Mouse (Mus musculus) natural killer cell, adult 2 months (primary cell): ENCODE measurements around the gene Tlk2.

Experiments
- DNase-seq, 2 experiments: peaks; one replicate each; pipeline ENCODE4 v3.0.0; 2022; ENCODE audit warnings: low spot score in 2 of 2

Tlk2 gene

DNA sequence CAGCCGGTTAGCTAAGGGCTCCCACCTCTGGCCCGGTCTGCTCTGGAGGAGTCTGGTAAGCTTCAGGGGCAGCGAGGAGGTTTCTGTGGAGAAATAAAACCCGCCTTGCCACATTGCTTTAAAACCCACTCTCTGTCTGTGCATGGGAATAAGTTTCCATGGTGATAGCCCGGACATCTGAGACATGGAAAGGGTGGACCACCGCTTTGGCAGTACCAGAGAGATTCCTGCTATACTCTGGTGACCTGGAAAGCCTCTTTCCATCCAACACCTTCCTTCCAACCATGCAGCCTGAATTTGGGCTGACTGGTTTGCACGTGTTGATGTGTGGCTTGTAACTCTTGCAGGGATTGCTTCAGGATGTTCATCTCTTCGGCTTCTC, 135.0 kb downstream of the Tlk2 start:
- no peak for DNase-seq

GRCm38 (mm10) chr11:105315296-105315695, 136.7 kb downstream of the Tlk2 start:
- no peak for DNase-seq

- no peak for DNase-seq
Measured at GRCm38 (mm10) chr11:105316121-105316520, 137.5 kb downstream of the Tlk2 start.

DNA sequence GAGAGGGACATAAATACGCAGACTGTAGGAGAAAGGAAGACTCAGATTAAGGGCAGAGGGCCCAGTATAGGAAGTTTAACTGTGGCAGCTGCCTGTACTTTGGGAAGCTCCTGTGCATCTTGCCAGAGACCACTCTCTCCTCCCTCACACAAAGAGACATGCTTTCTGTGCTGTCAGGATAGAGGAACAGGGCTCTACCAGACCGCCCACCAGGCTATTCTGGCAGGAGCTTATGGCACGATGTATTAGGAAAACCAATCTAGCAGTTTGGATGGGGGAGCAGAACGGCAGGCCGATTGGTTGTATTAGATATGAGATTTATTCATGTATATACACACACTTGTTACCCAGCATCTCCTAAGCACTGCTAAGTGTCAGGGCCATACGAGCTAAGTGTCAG, 139.2 kb downstream of the Tlk2 start:
- DNase-seq, result no peak

- DNase-seq, result no peak
Measured at GRCm38 (mm10) chr11:105321090-105321489, 142.5 kb downstream of the Tlk2 start.

DNA sequence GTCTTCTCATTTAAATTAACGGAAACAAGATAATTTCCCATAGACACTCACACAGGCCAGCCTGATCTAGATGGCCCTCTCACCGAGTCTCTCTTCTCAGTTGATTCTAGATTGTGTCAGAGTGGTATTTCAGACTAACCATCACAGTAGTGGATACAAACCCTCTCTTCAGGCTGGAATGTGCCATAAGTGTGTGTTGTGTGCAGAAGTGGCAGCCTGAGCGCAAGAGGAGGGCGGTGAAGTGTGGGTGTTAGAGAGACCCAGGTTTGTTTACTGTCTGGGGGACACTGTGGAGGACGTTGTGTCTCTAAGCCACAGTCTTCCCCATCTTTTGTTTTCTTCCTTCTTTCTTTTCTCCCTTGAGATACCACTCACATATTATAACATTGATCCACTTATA, 144.9 kb downstream of the Tlk2 start:
- no peak for DNase-seq

DNA sequence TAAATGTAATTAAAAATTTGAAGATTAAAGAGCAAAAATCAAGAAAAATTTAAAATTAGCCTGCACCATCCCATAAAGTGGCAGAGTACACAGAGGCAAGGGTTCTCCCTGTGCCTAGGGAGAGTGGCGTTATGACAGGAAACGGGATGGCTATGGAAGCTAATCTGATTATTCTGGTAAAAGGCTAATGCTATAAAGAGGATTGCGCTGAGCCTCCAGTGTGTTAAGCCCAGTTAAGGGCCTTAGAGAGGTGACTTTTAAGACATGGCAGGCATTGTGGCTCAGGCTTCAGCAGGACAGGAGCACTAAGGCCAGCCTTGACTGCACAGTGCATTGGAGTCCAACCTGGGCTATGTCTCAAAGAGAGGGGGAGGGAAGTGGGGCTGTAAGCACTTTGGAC, 148.5 kb downstream of the Tlk2 start:
- DNase-seq, result no peak

DNA sequence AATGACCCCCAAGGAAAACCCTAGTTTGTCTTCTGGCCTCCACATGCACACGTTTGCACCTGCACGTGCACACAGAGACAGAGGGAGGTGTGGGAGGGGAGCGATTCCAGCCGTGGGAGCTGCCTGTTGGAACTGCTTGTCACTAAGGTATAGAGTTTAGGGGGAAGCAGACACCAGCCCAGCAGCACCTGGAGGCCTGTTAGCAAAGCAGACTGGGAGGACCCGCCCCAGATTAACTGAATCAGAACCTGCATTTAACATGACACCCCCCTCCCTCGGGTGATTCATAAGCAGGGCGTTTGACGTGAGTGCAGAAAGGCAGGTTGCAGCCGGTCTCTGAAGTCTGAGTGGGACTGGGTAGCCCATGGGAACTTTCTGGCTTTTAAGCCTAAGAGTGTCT, 151.4 kb downstream of the Tlk2 start:
- no peak for DNase-seq

- DNase-seq, result no peak
Measured at GRCm38 (mm10) chr11:105331129-105331528, 152.5 kb downstream of the Tlk2 start.

- DNase-seq, result no peak
Measured at GRCm38 (mm10) chr11:105331732-105332131, 153.1 kb downstream of the Tlk2 start.

DNA sequence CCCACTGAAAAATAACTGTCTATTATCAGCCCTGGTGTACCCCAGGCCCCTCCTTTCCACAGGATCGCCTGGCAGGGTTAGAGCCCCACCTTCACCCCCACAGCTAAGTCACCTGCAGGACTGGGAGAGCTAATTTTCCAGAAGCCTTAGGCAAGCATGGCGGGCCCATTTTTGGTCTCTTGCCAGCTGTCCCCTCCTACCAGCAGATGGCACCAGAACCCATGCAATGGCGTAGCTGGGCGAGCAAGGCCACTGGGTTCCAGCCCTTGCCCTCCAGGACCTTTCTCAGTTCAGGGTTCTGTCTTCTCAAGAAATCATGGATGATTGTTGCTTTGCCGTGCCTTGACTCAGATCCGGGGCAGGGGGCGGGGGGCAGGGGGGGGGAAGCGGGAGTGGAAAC, 153.9 kb downstream of the Tlk2 start:
- no peak for DNase-seq
